Mouse (Mus musculus): ENCODE measurements around the gene Nup93.

DNA sequence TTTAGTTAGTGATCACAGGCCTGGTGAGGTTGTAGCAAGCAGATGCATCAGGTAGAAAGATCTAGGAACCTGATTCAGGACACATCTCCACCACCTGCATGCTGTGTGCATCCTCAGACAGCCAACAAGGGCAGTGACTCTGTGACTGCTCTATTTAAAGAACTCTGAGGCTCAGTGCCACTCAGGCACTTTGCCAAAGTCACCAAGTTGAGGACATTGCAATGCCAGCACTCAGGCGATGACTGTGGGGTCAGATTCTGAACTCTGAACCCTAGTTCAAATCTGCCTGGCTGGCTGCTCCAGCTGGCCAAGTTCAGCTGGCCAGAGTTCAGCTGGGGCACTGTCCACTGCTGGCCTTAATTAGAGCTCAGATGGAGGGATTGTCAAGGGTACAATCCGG, 149.5 kb downstream of the Nup93 start:
- no peak for TF ChIP-seq POLR2A (IDR thresholded peaks at IDR 0.05; ENCODE audit: borderline replicate concordance, extremely low read depth, insufficient read depth, insufficient read length, poor library complexity, severe bottlenecking)
- no peak for TF ChIP-seq CTCF (IDR thresholded peaks at IDR 0.05; ENCODE audit: borderline replicate concordance, extremely low read depth, insufficient read depth, insufficient read length)
